Mouse (Mus musculus) myocyte (in vitro differentiated cells): ENCODE data around the gene Imp4. TPM values are rescaled to one million over a fixed set of nuclear protein-coding genes. Genes with fewer than 3 reads are reported as not detected.
"Not testable (repeated sequence)": the region's sequence is repeated elsewhere in the genome, so short reads cannot be mapped to it uniquely, and the experiment has no call there.

Experiments used
- H3K27me3 ChIP-seq: one replicate; pipeline ENCODE4 v1.6.1; 2011; ENCODE audit not compliant: control insufficient read depth, insufficient read depth, insufficient read length
- H3K36me3 ChIP-seq: one replicate; pipeline ENCODE4 v1.6.1; 2011; ENCODE audit not compliant: control insufficient read depth, insufficient read depth
- H3K4me2 ChIP-seq: one replicate; pipeline ENCODE4 v1.6.1; 2011; ENCODE audit warnings: low read depth, control low read depth
- H3K4me3 ChIP-seq: one replicate; pipeline ENCODE4 v1.5.1; 2011; ENCODE audit warnings: mild to moderate bottlenecking, control low read depth, moderate library complexity
- H3K79me2 ChIP-seq: one replicate; pipeline ENCODE4 v1.6.1; 2011; ENCODE audit not compliant: control insufficient read depth, insufficient read depth
- H3ac ChIP-seq: one replicate; pipeline ENCODE4 v1.6.1; 2011; ENCODE audit not compliant: control insufficient read depth, insufficient read length
- CEBPB ChIP-seq: IDR thresholded peaks from 2 replicates; pipeline ENCODE4 v1.6.1; 2011; ENCODE audit warnings: mild to moderate bottlenecking, moderate library complexity; ENCODE audit not compliant: poor library complexity, insufficient read depth, severe bottlenecking
- E2F4 ChIP-seq: IDR thresholded peaks from one replicate; pipeline ENCODE4 v1.6.1; 2011; ENCODE audit warnings: mild to moderate bottlenecking, control low read depth, moderate library complexity; ENCODE audit not compliant: insufficient read depth
- MAX ChIP-seq: IDR thresholded peaks from one replicate; pipeline ENCODE4 v1.6.1; 2011; ENCODE audit warnings: low read depth, mild to moderate bottlenecking, control low read depth
- MYOD1 ChIP-seq, 3 experiments: IDR thresholded peaks; one replicate each; pipeline ENCODE4 v1.6.1; 2011; ENCODE audit warnings: control low read depth in 2 of 3, low read depth in 2 of 3, mild to moderate bottlenecking in 2 of 3, moderate library complexity in 1 of 3; ENCODE audit not compliant: insufficient read length in 2 of 3, control insufficient read depth in 1 of 3
- MYOG ChIP-seq, 3 experiments: IDR thresholded peaks; one replicate each; pipeline ENCODE4 v1.6.1; 2011; ENCODE audit warnings: control low read depth in 2 of 3, low read depth in 2 of 3, mild to moderate bottlenecking in 2 of 3; ENCODE audit not compliant: insufficient read length in 2 of 3, control insufficient read depth in 1 of 3, insufficient read depth in 1 of 3
- POLR2A ChIP-seq: IDR thresholded peaks from one replicate; pipeline ENCODE4 v1.6.1; 2011; ENCODE audit warnings: low read depth, mild to moderate bottlenecking, control low read depth, moderate library complexity; ENCODE audit not compliant: insufficient read length
- POLR2AphosphoS2 ChIP-seq: IDR thresholded peaks from one replicate; pipeline ENCODE4 v1.6.1; 2011; ENCODE audit warnings: low read depth, control low read depth; ENCODE audit not compliant: insufficient read length
- REST ChIP-seq: IDR thresholded peaks from one replicate; pipeline ENCODE4 v1.6.1; 2011; ENCODE audit warnings: mild to moderate bottlenecking, control low read depth, moderate library complexity; ENCODE audit not compliant: insufficient read depth, insufficient read length
- SRF ChIP-seq: IDR thresholded peaks from one replicate; pipeline ENCODE4 v1.6.1; 2011; ENCODE audit warnings: low read depth; ENCODE audit not compliant: control insufficient read depth, insufficient read length
- TCF12 ChIP-seq: IDR thresholded peaks from one replicate; pipeline ENCODE4 v1.6.1; 2011; ENCODE audit warnings: mild to moderate bottlenecking, control low read depth; ENCODE audit not compliant: poor library complexity, insufficient read depth, severe bottlenecking
- TCF3 ChIP-seq: IDR thresholded peaks from one replicate; pipeline ENCODE4 v1.6.1; 2011; ENCODE audit warnings: low read depth, control low read depth; ENCODE audit not compliant: insufficient read length
- USF1 ChIP-seq: IDR thresholded peaks from one replicate; pipeline ENCODE4 v1.6.1; 2011; ENCODE audit warnings: low read depth, mild to moderate bottlenecking, control low read depth, moderate library complexity
- polyA plus RNA-seq: library from polyadenylated mRNA; unstranded; fragments of >200 nt; fragmentation: generic; extraction: Trizol; gene quantifications from one replicate; pipeline ENCODE4 v1.2.1, GENCODE M21; 2012; ENCODE audit warnings: missing spikeins

The Imp4 gene
- polyA plus RNA-seq, 1 experiment, result 40.7 TPM

DNA sequence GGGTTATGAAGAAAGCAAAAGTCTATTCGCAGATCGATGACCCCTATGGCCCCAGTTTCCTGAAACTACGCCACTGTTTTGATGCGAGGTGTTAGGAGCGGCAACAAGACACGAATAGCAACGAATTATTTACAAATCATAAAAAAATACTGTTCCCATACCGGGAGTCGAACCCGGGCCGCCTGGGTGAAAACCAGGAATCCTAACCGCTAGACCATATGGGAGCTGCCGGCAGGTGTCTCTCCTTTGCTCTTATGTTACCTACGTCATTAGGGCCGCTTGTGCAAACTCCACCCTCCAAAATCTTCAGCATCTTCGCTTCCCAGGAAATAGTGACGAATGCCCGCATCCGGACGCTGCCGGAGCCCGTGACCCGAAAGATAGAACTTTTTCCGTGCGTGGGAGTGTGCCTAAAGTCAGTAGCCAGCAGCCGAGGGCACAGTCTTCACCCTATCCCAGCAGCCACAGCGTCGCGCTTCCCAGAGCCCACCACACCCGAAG, 4.9 kb upstream of the Imp4 start:
- TF ChIP-seq MYOD1 (IDR thresholded peaks at IDR 0.05; ENCODE audit: control insufficient read depth in 1 of 3, insufficient read length in 2 of 3, low read depth in 2 of 3) (peak in 1 of 3 experiments; percentile 13), POLR2AphosphoS2 (peak; percentile 80), USF1 (no peak), MAX (no peak), CEBPB (no peak), POLR2A (peak; percentile 75), MYOG (IDR thresholded peaks at IDR 0.05; ENCODE audit: control insufficient read depth in 1 of 3, insufficient read depth in 1 of 3, insufficient read length in 2 of 3, low read depth in 2 of 3) (no peak)
- Histone ChIP-seq H3K36me3 (no peaks in the 10 kb centered on the region), H3K27me3 (no peaks in the 10 kb centered on the region), H3K4me3 (peak overlapping the region; percentile 33), H3K79me2 (no peaks in the 10 kb centered on the region), H3ac (peak overlapping the region; percentile 44), H3K4me2 (peak overlapping the region; percentile 68)

DNA sequence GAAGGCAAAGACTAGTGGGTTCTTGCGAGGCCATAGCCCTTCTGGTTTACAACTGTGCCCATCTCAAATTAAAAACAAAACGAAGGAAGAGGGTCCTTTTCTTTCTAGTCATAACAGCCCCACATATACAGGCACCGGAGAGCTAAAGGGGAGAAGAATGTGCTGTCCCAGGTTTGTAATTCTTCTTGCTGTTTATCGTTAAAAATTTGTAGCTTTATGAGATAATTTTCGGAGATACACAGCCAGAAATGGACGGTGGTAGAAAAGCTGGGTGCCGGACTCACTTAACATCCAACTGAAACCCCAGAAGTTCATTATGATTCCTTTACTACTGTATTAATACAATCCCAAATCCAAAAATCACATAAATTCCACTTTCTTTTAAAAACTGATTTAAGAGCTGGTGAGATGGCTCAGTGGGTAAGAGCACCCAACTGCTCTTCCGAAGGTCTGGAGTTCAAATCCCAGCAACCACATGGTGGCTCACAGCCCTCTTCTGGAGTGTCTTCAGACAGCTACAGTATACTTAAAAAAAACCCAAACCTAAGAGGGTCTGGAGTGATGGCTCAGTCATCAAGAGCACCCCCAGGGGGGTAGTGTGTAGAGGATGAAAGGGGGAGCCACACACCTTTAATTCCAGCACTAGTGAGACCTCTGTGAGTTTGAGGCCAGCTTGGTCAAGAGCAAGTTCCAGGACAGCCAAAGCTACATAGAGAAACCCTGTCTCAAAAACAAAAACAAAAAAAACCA, 4.1 kb upstream of the Imp4 start:
- TF ChIP-seq TCF3 (no peak), MYOD1 (IDR thresholded peaks at IDR 0.05; ENCODE audit: control insufficient read depth in 1 of 3, insufficient read length in 2 of 3, low read depth in 2 of 3) (no peak), SRF (no peak), REST (no peak), POLR2AphosphoS2 (no peak), CEBPB (no peak), USF1 (no peak), POLR2A (no peak), MYOG (IDR thresholded peaks at IDR 0.05; ENCODE audit: control insufficient read depth in 1 of 3, insufficient read depth in 1 of 3, insufficient read length in 2 of 3, low read depth in 2 of 3) (no peak), TCF12 (no peak), E2F4 (no peak), MAX (no peak)
- H3K4me3 ChIP-seq, result peak overlapping the region; percentile 33
- H3K36me3 ChIP-seq, result no peaks in the 10 kb centered on the region
- peak overlapping the region; percentile 44 for H3ac ChIP-seq
- H3K27me3 ChIP-seq, result no peaks in the 10 kb centered on the region
- peaks cover 4% of the 10 kb centered on the region for H3K79me2 ChIP-seq
- peak overlapping the region; percentile 66 for H3K4me2 ChIP-seq

DNA sequence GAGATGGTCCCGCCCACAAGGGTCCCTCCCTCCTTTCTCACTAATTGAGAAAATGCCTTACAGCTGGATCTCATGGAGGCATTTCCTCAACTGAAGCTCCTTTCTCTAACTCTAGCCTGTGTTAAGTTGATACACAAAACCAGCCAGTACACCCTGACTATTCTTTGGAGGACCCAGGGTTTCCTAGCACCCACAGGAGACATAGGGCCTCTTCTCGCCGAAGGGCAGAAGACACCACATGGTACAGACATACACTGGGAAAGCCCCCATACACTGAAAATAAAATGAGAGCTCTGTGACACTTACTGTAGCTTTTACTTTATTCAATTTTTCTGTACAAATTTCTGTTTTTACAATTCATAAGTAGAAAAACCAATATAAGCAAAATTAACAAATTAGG, 3.3 kb upstream of the Imp4 start:
- TF ChIP-seq POLR2A (no peak), USF1 (no peak), E2F4 (no peak), TCF12 (no peak), TCF3 (no peak), MAX (no peak), CEBPB (no peak), SRF (no peak)
- Histone ChIP-seq H3K27me3 (no peaks in the 10 kb centered on the region), H3K4me3 (no peak overlapping the region), H3K4me2 (no peak overlapping the region), H3K36me3 (peaks cover 2% of the 10 kb centered on the region), H3K79me2 (peaks cover 13% of the 10 kb centered on the region), H3ac (no peak overlapping the region)

DNA sequence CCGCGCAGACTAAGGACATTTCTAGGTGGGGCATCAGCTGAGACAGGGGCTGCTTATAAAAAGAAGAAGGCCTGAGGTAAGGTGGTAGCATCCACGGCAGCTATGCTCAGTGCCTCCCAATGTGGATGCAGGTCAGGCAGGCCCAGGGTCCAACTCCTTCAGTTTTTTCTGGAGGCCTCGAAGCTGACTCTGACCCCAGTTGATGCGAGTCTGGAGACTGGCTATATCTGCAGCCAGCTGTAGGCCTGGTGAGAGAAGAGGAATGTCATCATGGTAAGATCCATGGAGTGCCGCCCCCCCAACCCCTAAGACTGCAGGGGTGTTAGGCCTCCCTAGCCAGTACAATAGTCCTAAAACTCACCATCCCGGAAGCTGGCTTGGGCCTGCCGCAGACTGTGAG, 2.3 kb upstream of the Imp4 start:
- H3K27me3 ChIP-seq, H3K4me2 ChIP-seq, H3K4me3 ChIP-seq, H3K36me3 ChIP-seq, H3ac ChIP-seq: not testable (repeated sequence)
- H3K79me2 ChIP-seq, result peaks cover 18% of the 10 kb centered on the region

- Histone ChIP-seq H3K79me2 (peaks cover 18% of the 10 kb centered on the region), H3ac (peak overlapping the region; percentile 51), H3K4me2 (peak overlapping the region; percentile 54), H3K4me3 (peak overlapping the region; percentile 94), H3K36me3 (peaks cover 6% of the 10 kb centered on the region), H3K27me3 (no peaks in the 10 kb centered on the region)
- no peak for TF ChIP-seq POLR2AphosphoS2
- no peak for TF ChIP-seq SRF
Measured at GRCm38 (mm10) chr1:34438381-34439051, 1.1 kb upstream of the Imp4 start.
